Mouse (Mus musculus) lung, embryonic 14.5 days (tissue): ENCODE measurements around the gene Serinc2. TPM values are rescaled to one million over a fixed set of nuclear protein-coding genes. Genes with fewer than 3 reads are reported as not detected.
A peak's percentile ranks its signal among the peaks of the same experiment; 100 is the strongest.
"Not testable (repeated sequence)": the region's sequence is repeated elsewhere in the genome, so short reads cannot be mapped to it uniquely, and the experiment has no call there.

Source experiments
- ATAC-seq: fragments of 200-750 bp; cut with Nextera tagmentation; 2 replicates; pipeline ENCODE4 v1.8.0; 2017; ENCODE audit warnings: mild to moderate bottlenecking, moderate TSS enrichment, moderate library complexity; ENCODE audit not compliant: insufficient read depth
- DNase-seq: peaks from one replicate; pipeline ENCODE4 v3.0.0-alpha.2; 2015
- H3K27ac ChIP-seq: fragments of 300-500 bp; sonication (generic); 2 replicates; pipeline ENCODE4 v1.5.1; 2014; ENCODE audit warnings: low read depth, mild to moderate bottlenecking, moderate library complexity
- H3K27me3 ChIP-seq: fragments of 300-500 bp; sonication (generic); 2 replicates; pipeline ENCODE4 v1.6.1; 2014; ENCODE audit warnings: low read length, control low read depth; ENCODE audit not compliant: insufficient read depth
- H3K36me3 ChIP-seq: fragments of 300-500 bp; sonication (generic); 2 replicates; pipeline ENCODE4 v1.6.1; 2014; ENCODE audit warnings: control low read depth; ENCODE audit not compliant: insufficient read depth
- H3K4me1 ChIP-seq: fragments of 300-500 bp; sonication (generic); 2 replicates; pipeline ENCODE4 v1.6.1; 2014; ENCODE audit warnings: antibody characterized with exemption, control low read depth; ENCODE audit not compliant: insufficient read depth
- H3K4me2 ChIP-seq: fragments of 300-500 bp; sonication (generic); 2 replicates; pipeline ENCODE4 v1.6.1; 2014; ENCODE audit warnings: mild to moderate bottlenecking
- H3K4me3 ChIP-seq: fragments of 300-500 bp; sonication (generic); 2 replicates; pipeline ENCODE4 v1.5.1; 2014; ENCODE audit warnings: low read depth, low read length
- H3K9ac ChIP-seq: fragments of 300-500 bp; sonication (generic); 2 replicates; pipeline ENCODE4 v1.6.1; 2014
- H3K9me3 ChIP-seq: fragments of 300-500 bp; sonication (generic); 2 replicates; pipeline ENCODE4 v1.6.1; 2016; ENCODE audit warnings: low read depth, low read length, control low read depth
- CTCF ChIP-seq: IDR thresholded peaks from 2 replicates; pipeline ENCODE4 v1.5.1; 2016; ENCODE audit warnings: antibody characterized with exemption, low read depth
- WGBS: fragments of 180-500 bp; shearing (Covaris S2); extraction: QIAGEN DNeasy Blood & Tissue Kit; methylation state at CpG from one replicate; pipeline ENCODE4 v1.1.7; 2014; 5-methylcytosine and 5-hydroxymethylcytosine counted together
- polyA plus RNA-seq: library from polyadenylated mRNA; unstranded; fragments of >200 nt; fragmentation: Nextera tagmentation; extraction: Ambion mirVana; gene quantifications from 2 replicates; pipeline ENCODE4 v1.2.1, GENCODE M21; 2014

The Serinc2 gene
- polyA plus RNA-seq, 1 experiment from 2014 or later = 22.2 TPM

DNA sequence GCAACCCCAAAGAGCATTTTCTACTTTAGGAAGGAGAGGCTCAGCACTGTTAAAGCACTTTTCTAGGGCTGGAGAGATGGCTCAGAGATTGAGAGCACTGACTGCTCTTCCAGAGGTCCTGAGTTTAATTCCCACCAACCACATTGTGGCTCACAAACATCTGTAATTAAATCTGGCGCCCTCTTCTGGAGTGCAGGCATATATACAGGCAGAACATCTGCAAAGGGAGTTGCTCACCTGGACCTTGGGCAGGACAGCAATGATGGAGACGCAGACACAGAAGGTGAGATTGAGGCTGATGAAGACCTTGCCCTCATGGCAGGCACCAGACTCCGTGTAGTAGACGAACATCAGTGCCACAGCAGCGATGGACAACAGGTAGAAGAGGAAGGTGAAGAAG lies 18.6 kb downstream of the Serinc2 start:
- H3K36me3 ChIP-seq = no peaks in the 10 kb centered on the region
- H3K4me1 ChIP-seq = no peaks in the 10 kb centered on the region
- H3K9ac ChIP-seq = no peak overlapping the region
- no peak for DNase-seq
- ATAC-seq = no peak
- H3K4me3 ChIP-seq = no peak overlapping the region
- no peak overlapping the region for H3K27ac ChIP-seq
- WGBS = 30% methylated on average over 5 of the region's 5 CpGs
- peak; percentile 40; the same call in 1 of the 2 replicates for TF ChIP-seq CTCF
- no peaks in the 10 kb centered on the region for H3K27me3 ChIP-seq
- H3K4me2 ChIP-seq = no peak overlapping the region
- H3K9me3 ChIP-seq = no peaks in the 10 kb centered on the region

DNA sequence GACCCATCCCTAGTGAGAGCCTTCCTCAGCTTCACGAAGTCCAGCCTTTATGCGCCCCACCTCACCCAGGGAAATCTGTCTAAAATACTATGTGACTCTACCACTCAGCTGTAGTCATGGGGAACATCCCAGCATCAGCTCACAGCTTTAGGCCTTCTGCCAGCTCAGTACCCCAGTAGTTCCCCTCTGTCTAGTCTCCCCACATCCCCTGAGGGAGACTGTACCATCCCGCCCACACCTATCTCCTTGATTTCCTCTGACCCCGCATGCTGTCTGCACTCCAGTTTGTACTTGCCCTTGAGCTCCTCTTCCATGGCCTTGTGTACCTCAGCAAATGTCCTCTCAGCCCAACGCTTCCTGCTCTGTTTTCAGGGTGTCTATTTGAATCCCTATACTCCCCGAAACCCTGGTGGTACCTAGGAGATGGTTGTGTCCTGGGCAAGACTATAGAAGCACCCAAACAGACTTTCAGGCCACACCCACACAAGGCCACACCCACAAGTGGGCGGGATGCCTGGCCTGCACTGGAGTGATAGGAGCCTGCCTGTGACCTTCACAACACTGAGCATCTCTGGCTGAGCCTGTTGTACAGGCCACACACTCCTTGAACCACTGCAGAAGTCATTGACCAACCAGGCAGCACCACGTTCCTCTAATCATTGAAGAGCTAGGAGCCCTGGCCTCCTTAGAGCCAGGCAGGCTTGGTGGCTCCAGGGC lies 26.4 kb downstream of the Serinc2 start:
- Histone ChIP-seq H3K27ac (no peak overlapping the region), H3K4me1 (no peaks in the 10 kb centered on the region), H3K27me3 (no peaks in the 10 kb centered on the region), H3K4me3 (no peak overlapping the region), H3K9ac (no peak overlapping the region), H3K36me3 (no peaks in the 10 kb centered on the region), H3K9me3 (no peaks in the 10 kb centered on the region), H3K4me2 (no peak overlapping the region)
- DNase-seq (peak; percentile 33), ATAC-seq (peak; percentile 71)
- TF ChIP-seq CTCF = no peak
- WGBS = 63% methylated on average over 8 of the region's 8 CpGs

- no peak overlapping the region for H3K4me2 ChIP-seq
- H3K36me3 ChIP-seq = no peaks in the 10 kb centered on the region
- ATAC-seq (no peak), DNase-seq (no peak)
- no peak for TF ChIP-seq CTCF
- no peaks in the 10 kb centered on the region for H3K4me1 ChIP-seq
- no peaks in the 10 kb centered on the region for H3K9me3 ChIP-seq
- H3K27me3 ChIP-seq = no peaks in the 10 kb centered on the region
- H3K9ac ChIP-seq = no peak overlapping the region
- WGBS = 37% methylated on average over 3 of the region's 3 CpGs
- no peak overlapping the region for H3K27ac ChIP-seq
- H3K4me3 ChIP-seq = no peak overlapping the region
Measured at GRCm38 (mm10) chr4:130251763-130252162, 27.2 kb downstream of the Serinc2 start.

DNA sequence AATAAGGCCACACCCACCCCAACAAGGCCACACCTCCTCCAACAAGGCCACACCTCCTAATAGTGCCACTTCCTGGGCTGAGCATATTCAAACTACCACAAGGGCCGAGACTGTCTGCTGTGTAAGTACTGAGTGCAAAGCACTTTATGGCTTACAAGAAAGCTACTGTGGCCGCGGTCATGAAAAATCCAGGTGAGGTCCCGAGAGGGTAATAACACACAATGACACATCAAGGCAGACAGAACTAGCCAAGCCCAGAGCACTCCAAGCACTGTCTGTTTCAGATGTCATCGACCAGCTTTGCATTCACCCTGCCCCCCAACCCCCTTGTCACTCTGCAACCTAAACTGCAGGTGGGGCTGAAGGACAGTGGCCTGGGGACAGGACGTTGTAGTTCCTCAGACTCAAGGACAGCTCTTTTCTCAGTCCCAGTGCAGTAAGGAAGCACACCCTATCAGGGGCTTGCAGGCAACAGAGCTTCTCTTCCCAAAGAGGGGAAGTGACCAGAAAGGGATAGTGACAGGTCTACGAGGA lies 27.8 kb downstream of the Serinc2 start:
- WGBS = 29% methylated on average over 7 of the region's 7 CpGs
- no peak for ATAC-seq
- no peaks in the 10 kb centered on the region for H3K4me1 ChIP-seq
- H3K27me3 ChIP-seq = no peaks in the 10 kb centered on the region
- H3K9me3 ChIP-seq = no peaks in the 10 kb centered on the region
- H3K36me3 ChIP-seq = no peaks in the 10 kb centered on the region
- H3K4me3 ChIP-seq = no peak overlapping the region
- H3K4me2 ChIP-seq = no peak overlapping the region
- no peak overlapping the region for H3K27ac ChIP-seq
- no peak for DNase-seq
- no peak for TF ChIP-seq CTCF
- H3K9ac ChIP-seq = no peak overlapping the region

- Histone ChIP-seq H3K9me3 (no peaks in the 10 kb centered on the region), H3K4me3 (no peak overlapping the region), H3K4me1 (no peaks in the 10 kb centered on the region), H3K36me3 (no peaks in the 10 kb centered on the region), H3K9ac (no peak overlapping the region), H3K27me3 (no peaks in the 10 kb centered on the region), H3K27ac (no peak overlapping the region), H3K4me2 (no peak overlapping the region)
- WGBS = 48% methylated on average over 3 of the region's 3 CpGs
- no peak for ATAC-seq
- DNase-seq = no peak
- TF ChIP-seq CTCF = no peak
Measured at GRCm38 (mm10) chr4:130248636-130249035, 30.4 kb downstream of the Serinc2 start.

DNA sequence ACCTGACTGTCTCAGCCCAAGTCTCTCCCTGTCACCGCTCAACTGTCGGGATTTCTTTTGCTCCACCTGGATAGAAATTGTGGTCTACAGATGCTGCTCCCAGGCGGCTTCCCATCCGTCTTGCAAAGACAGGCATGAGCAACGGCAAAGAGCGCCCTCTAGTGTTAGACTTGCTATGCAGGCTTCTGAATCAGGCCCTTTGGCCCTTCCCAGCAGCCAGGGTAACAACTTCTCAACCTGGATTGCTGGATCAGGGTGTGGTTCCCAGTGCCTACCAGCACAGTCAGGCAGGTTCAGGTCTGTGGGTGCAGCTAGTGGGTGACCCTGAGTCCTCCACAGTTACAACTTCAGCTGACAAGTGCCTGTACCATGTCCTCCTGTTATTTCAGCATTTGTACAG lies 32.9 kb downstream of the Serinc2 start:
- peak; percentile 93 for DNase-seq
- TF ChIP-seq CTCF = peak; percentile 93
- Histone ChIP-seq H3K27me3 (no peaks in the 10 kb centered on the region), H3K4me3 (no peak overlapping the region), H3K36me3 (no peaks in the 10 kb centered on the region), H3K9me3 (no peaks in the 10 kb centered on the region), H3K4me1 (no peaks in the 10 kb centered on the region), H3K4me2 (no peak overlapping the region), H3K27ac (no peak overlapping the region), H3K9ac (no peak overlapping the region)
- WGBS = 1% methylated on average over 6 of the region's 6 CpGs
- no peak for ATAC-seq

GRCm38 (mm10) chr4:130244749-130245148 lies 34.3 kb downstream of the Serinc2 start:
- no peak for TF ChIP-seq CTCF
- Histone ChIP-seq H3K4me1 (no peaks in the 10 kb centered on the region), H3K9ac (no peak overlapping the region), H3K4me2 (no peak overlapping the region), H3K36me3 (no peaks in the 10 kb centered on the region), H3K27me3 (no peaks in the 10 kb centered on the region), H3K27ac (no peak overlapping the region), H3K9me3 (no peaks in the 10 kb centered on the region), H3K4me3 (no peak overlapping the region)
- ATAC-seq (no peak), DNase-seq (no peak)
- 54% methylated on average over 8 of the region's 8 CpGs for WGBS

GRCm38 (mm10) chr4:130243621-130244020 lies 35.4 kb downstream of the Serinc2 start:
- WGBS = 45% methylated on average over 1 of the region's 1 CpGs
- ATAC-seq, DNase-seq, H3K4me2 ChIP-seq, H3K4me3 ChIP-seq, H3K27me3 ChIP-seq, H3K27ac ChIP-seq, H3K4me1 ChIP-seq, H3K36me3 ChIP-seq, H3K9ac ChIP-seq, H3K9me3 ChIP-seq: not testable (repeated sequence)
